Comparison of ENCODE assay signal across 8 mouse cellular contexts in the genomic region with DNA sequence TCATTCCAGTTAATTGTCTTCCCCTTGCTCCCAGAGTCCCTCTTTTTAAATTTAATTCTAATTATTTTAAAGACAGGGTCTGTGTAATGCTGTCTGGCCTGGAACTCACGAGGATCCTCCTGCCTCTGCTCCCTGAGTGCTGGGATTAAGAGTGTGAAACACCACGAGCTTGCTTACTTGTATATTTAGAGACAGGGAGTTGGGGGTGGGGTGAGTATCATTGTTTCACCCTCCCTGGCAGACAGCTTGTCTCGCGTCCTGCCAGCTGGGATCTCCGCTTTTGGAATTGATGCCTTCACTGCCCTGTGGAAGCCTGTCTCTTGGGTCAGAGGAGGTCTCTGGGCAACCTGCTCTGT. TPM values are rescaled to one million over a fixed set of nuclear protein-coding genes. Genes with fewer than 3 reads are reported as not detected.
A peak's percentile ranks its signal among the peaks of the same experiment; 100 is the strongest.
DNase-seq lines count a peak whose midpoint lies in the region; ATAC-seq lines count a peak whose summit lies in the region.

No protein-coding gene starts in this region.

- H3K36me3 ChIP-seq in liver, embryonic 16.5 days (ENCODE audit: control insufficient read depth, insufficient read depth): peaks cover 10% of the 10 kb centered on the region

- no peak for DNase-seq in frontal cortex, adult 2 months (ENCODE audit: extremely low spot score in 1 of 2, low spot score in 1 of 2)
- DNase-seq in spleen, adult 18-20 months: peak; percentile 5 to 10
- DNase-seq in spleen, postnatal 4 days (ENCODE audit: low spot score in 2 of 2): no peak
- peak; percentile 21 for DNase-seq in skeletal muscle tissue, adult 2 months (ENCODE audit: low read depth, low spot score)
- DNase-seq in layer of hippocampus, adult 11-12 months (ENCODE audit: low spot score): no peak

- H3K4me1 ChIP-seq in liver, embryonic 16.5 days (ENCODE audit: control insufficient read depth, low read depth, low read length): peaks cover 9% of the 10 kb centered on the region

- peak overlapping the region; percentile 70 for H3K4me2 ChIP-seq in liver, embryonic 16.5 days (ENCODE audit: low read depth, low read length)

- 39% methylated on average over 5 of the region's 5 CpGs for WGBS in liver, embryonic 16.5 days (ENCODE audit: insufficient replicate concordance)

- no peak overlapping the region for H3K27ac ChIP-seq in liver, embryonic 16.5 days (ENCODE audit: low read length)

- ATAC-seq in frontal cortex, adult (ENCODE audit: low TSS enrichment): peak; percentile 15; the same call in 1 of the 2 replicates
- peak; percentile 3; the same call in 1 of the 2 replicates for ATAC-seq in granulocyte monocyte progenitor cell, adult 5-6 weeks (replicated peaks; ENCODE audit: poor library complexity, severe bottlenecking)
- peak; percentile 2; the same call in 1 of the 2 replicates for ATAC-seq in liver, embryonic 16.5 days (ENCODE audit: low read depth)

- no peaks in the 10 kb centered on the region for H3K27me3 ChIP-seq in liver, embryonic 16.5 days (ENCODE audit: control insufficient read depth, insufficient read depth, low read depth, low read length)

- H3K9ac ChIP-seq in liver, embryonic 16.5 days (ENCODE audit: low read depth, low read length): peak overlapping the region; percentile 30; the same call in 1 of the 2 replicates

- no peaks in the 10 kb centered on the region for H3K9me3 ChIP-seq in liver, embryonic 16.5 days (replicated peaks; ENCODE audit: control insufficient read depth, low read length)

- H3K4me3 ChIP-seq in liver, embryonic 16.5 days (ENCODE audit: low read depth, low read length): peak overlapping the region; percentile 98

RNA-seq across cellular contexts. Expression of a gene that starts 0.3 kb away (rescaled TPM):
- polyA plus RNA-seq in frontal cortex, adult 2 months (2012; rRNA removed): 39.9 and 45.7 TPM in 2 replicates
- total RNA-seq in granulocyte monocyte progenitor cell, adult 5-6 weeks (2014; fragmentation: Nextera tagmentation): 170 and 189 TPM in 2 replicates
- total RNA-seq in granulocyte monocyte progenitor cell, adult 5-6 weeks (2017): 304 and 334 TPM in 2 replicates
- 98.0 and 116 TPM in 2 replicates for polyA plus RNA-seq in liver, embryonic 16.5 days (2015; fragmentation: Nextera tagmentation; extraction: Ambion mirVana)

RNA-seq across cellular contexts. Expression of a gene that starts 58.0 kb away (rescaled TPM):
- polyA plus RNA-seq in frontal cortex, adult 2 months (2012; rRNA removed): 8.9 and 11.2 TPM in 2 replicates
- total RNA-seq in granulocyte monocyte progenitor cell, adult 5-6 weeks (2014; fragmentation: Nextera tagmentation): 378 and 386 TPM in 2 replicates
- 431 and 449 TPM in 2 replicates for total RNA-seq in granulocyte monocyte progenitor cell, adult 5-6 weeks (2017)
- 192 and 200 TPM in 2 replicates for polyA plus RNA-seq in liver, embryonic 16.5 days (2015; fragmentation: Nextera tagmentation; extraction: Ambion mirVana)

Comparison
In these comparisons a context has a peak if more than half of its experiments do, and no peak if none do; other contexts are left out.
1. DNase-seq: peak in spleen, adult 18-20 months (2 of 2) and skeletal muscle tissue, adult 2 months (single experiment); none in frontal cortex, adult 2 months (0 of 2), spleen, postnatal 4 days (0 of 2) and layer of hippocampus, adult 11-12 months (single experiment).
2. RNA of a gene that starts 58.0 kb away (polyA plus RNA-seq): 192 to 200 TPM in liver, embryonic 16.5 days; 8.9 to 11.2 TPM in frontal cortex, adult 2 months; every median in the first group is over 10 times any median in the second.
3. Peak in every context shown above with its lines, with median percentiles within 50 percentile points of each other: ATAC-seq.